Mouse (Mus musculus) kidney, adult 2 months (tissue): ENCODE results near the gene Spock1.

Source experiments
- CTCF ChIP-seq: fragments of 200-500 bp; conservative IDR thresholded peaks from 2 replicates; pipeline ENCODE4 v1.5.1; 2011; ENCODE audit warnings: low read depth, mild to moderate bottlenecking, control low read depth, low read length, moderate library complexity, mixed read lengths; ENCODE audit not compliant: insufficient read depth, insufficient read length
- POLR2A ChIP-seq: fragments of 200-500 bp; IDR thresholded peaks from one replicate; pipeline ENCODE4 v1.6.1; 2011; ENCODE audit warnings: low read depth, low read length, control low read depth

DNA sequence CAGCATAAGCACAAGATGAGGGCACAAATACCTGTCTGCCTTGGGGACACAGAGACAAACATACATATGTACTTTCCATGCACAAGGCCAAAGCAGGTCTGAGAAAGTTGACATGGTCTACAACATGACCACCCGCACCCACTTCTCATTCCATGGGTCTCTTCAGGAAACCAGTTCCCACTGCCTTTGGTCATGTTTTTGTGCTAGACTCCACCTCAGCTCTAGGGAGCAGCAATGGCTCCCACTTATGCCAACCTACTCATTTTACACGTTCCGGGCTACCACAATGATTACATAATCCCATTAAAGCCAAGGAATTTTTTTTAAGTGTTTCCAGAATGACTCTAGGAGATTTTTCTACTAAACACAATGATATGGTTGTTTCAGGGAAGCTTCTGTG lies 147.5 kb downstream of the Spock1 start:
- TF ChIP-seq CTCF, result no peak
- TF ChIP-seq POLR2A, result no peak
